Mouse (Mus musculus) liver, adult (tissue): ENCODE results near the gene Aktip.

Experiments used
- GATA4 ChIP-seq: IDR thresholded peaks from 2 replicates; pipeline ENCODE4 v1.6.1; 2014; ENCODE audit warnings: mild to moderate bottlenecking, low read length; ENCODE audit not compliant: insufficient replicate concordance

Aktip gene

DNA sequence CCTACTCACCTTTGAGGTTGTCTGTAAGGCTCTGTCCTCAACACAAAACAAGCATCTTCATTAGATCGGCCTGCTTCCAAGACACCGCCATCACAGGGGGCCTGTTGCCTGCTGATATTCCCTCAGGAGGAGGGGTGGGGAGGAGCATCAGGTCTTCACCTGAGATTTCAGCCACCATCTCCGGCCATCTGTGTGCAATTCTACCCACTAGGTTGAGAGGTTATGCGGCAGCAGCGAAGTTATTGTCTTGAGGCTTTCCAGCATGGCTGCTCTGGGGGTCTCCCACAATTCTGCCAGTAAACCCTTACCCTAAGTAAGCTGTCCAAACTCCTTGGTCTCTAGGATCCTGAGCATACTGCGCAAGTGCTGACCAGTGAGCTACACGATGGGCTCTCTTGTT, at the start of gene Aktip:
Gene Aktip (minus strand): TSS at position 101 of the 400 bp plus-strand sequence.
- TF ChIP-seq GATA4 = no peak

DNA sequence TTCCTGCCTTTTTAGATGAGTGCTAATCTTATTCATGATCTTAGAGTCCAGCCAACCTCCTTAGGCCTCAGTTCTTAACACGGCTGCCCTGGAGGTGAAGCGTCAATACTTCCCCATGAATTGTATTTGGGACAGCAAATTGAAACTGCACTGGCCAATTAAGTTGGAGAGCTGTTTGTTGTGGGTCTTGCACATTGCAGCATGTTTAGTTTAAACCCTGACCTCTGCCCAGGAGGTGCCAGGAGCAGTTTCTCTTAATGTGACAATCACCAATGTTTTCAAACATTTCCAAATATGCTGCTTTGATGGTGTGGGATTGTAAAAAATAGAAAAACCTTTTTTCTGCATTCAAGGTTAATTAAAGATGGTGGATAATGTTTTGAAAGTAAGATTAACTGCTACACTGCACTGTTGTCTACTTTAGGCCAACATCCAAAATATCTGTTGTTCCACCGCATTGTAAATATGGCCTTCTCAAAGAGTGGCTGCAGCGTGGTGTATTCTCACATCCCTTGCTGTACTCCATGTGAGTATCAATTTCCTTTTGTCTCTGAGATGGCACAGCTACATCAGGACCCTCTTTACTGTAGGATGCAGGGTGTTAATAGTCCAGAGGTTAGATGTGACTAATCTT, 46.2 kb upstream of the Aktip start:
- no peak for TF ChIP-seq GATA4

DNA sequence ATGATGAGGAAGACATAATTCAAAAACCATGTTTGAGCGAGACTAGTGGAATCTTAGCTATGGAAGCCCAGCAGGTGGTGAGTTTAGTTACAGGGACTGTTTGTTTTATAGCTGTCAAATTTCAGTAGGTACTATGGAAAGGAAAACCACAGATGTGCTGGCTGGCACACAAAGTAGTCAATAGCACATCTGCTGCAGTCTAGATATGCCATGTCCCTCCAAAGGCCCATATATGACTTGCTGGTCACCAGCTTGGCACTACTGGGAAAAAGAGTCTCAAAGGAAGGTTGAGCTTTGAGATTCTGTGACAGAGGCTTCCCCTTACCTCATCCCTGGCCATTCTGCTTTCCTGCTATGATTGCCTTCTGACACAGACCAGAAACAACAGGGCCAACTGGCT, 42.9 kb upstream of the Aktip start:
- TF ChIP-seq GATA4 = no peak

DNA sequence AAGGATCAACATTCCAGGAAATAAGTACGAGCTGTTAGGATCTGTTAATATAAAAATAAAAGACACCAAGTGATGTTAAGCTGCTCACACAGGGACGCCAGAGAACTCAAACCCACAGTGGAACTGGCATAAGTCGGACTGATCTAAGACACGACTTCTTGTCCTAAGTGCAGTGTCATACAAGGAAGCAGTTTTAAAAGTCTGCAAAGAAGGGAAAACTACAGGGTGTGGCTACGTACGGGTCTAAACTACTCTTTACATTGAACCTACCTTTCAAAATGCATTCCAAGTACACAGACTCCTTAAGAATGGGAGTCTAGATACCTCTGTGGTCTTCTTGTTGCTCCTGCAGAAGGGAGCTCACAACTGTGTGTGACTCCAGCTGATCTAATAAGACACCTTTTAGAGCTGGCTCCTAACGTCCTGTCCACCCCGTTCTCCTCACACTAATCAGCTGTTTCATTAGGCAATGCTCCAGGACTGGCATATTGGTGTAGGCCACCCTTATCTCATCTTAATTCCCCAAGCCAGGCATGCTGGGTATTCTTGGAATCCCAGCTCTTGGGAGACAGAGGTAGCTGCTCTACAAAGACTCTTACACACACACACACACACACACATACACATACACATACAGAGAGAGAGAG, 42.2 kb upstream of the Aktip start:
- no peak for TF ChIP-seq GATA4

DNA sequence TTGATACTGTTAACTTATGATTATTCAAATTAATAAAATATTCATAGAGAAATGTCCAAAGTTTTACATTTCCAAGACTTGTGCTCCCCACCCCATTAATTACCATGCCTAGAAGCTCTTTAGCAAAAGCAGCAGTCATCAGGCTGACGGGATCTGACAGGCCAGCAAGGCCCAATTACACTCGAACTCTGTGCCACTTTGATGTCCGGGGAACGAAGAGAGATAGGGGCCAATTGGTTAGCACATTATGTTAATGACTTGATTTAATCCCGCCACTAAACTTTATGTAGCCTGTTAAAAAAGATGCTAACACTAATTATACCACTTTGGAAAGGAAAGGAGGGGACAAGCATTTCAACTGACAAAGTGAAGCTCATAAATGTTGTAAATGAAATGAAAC, 41.6 kb upstream of the Aktip start:
- no peak for TF ChIP-seq GATA4

DNA sequence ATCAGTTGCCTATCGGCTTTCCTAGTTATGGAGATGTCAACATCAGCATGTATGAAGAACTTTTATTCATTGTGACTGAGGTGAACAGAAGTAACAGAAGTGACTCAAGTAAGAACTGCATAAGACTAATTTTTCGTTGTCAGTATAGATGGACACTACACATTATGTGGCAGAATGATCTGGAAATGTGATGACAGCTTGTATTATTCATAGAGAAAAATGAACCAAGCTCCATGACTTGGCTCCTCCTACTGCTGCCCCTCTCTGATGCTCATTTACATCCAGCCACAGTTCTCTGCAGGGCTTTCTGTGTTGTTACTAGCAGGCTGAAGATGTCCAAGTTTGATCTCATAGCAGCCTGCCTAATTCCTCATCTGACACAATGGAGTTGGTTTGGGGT, 37.4 kb upstream of the Aktip start:
- no peak for TF ChIP-seq GATA4

DNA sequence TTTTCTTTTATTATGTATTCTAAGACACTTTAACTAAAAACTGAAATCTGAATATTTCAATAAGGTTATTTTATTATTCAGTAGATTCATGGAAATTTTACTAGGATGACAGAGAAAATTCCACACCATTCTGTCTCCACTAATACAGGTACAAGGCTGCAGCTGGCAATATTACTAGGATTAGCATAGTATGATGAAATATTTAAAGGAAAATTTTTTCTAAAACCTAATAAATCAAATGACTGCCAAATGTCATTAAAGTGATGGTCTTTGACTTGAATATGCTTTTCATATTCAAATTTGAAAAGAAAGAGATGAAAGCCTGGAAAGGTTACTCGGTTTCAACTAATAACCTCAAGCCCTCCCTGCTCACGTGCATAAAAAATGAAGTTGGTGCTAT, 34.3 kb upstream of the Aktip start:
- TF ChIP-seq GATA4 = no peak

DNA sequence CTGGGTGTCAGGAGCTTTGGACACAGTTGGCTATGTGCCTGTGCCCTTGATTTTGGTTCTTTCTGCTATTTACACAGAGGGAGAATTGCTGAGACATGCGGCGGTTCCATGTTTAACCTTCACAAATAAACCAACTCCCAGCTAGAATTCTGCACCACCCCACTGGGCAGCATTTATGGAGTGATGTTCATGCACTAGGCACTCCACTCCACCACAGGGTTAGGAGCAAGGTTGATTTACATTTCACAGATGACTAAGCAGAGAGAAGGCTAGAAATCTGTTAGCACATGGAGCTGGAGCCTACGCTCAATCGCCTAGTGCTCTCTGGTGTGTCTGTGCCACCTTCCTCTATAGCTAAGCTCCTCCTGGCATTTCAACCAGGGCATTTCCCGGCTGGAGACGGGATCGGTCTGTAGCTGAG, 27.7 kb upstream of the Aktip start:
- TF ChIP-seq GATA4 = no peak

DNA sequence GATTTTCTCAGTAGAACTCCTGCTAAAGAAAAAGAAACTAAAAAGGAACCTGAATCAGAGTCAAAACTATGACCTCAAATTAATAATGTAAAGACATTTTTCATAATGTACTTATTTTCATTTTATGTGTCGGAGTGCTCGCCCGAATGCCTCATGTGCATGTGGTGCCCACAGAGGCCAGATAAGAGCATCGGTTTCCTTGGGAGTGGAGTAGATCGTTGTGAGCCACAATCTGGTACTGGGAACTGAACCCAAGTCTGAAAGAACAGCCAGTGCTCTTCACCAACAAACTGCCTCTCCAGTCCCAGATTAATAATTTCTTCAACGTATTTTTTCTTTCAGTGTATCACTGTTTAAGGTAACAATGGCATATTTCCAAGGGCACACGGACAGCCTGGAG, 24.5 kb upstream of the Aktip start:
- no peak for TF ChIP-seq GATA4

DNA sequence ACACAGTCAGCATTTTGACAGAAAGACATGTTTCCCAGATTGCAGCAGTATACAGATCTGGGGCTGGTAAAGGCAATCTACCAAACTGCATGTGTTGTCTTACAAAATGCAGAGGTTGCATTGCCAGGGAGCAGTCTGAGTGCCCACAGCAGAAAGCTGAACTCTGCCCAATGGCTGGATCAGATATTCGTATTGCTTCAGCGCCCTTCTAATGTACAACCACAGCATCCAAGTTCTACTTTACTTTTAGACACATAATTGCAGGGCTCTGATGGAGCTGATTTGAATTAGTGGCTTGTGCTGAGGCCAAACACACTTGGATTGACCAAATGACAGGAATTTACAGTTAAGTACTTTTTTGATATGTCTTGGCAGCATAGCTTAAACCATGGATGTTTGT, 22.1 kb upstream of the Aktip start:
- no peak for TF ChIP-seq GATA4

DNA sequence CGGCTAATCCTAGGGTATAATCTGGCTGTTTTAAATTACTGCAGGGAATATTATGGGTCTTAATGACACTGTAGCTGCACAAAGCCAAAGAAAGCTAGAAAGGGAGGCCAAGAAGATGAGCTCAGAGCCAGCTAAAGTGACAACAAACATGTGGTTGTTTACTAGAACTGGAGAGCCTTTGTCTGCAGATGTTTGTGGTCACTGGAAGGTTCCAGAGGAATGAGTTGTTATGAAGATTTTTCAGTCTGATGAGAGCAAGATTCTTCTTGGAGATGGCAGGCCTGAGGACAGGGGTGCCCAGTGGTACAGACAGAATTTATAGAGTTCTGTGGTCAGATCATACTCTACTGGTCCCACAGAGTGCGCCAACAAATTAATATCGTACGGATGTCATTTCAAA, 18.5 kb upstream of the Aktip start:
- no peak for TF ChIP-seq GATA4

DNA sequence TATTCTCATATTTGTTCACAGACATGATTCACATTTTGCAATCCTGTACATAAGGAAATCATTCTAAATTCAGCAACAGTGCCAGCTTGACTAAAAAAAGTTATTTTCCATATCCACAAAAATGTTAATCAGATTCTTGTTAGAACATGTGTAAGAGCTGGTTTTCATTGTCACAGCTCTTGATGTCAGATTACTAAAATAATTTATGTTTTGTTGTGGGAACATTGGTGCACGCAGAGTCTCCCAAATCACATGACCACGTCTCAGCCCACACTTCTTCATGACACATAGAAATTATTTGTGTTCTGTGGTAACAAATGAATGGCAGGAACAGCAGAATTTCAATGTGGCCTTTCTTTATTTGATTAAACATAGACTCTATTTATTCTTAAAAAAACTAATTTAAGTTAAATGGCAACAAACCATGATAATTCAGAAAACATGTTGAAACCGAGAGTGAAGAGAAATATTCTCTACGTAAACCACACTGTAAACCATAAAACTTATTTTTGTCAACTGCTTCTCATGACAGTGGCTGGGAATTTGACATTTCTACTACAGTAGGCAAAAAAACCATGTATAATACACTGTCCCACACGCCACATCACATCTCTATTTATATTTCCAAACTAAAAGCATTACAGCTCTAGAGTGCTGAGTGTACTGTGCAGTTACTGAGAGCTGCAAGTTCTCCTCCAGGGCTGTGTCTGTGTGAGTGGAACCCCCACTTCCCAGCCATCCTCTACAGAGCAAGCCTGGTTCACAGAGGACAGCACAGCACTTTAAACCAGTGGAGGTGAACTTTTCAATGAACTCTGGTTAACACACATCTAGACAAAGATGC, 17.5 kb upstream of the Aktip start:
- TF ChIP-seq GATA4 = no peak

DNA sequence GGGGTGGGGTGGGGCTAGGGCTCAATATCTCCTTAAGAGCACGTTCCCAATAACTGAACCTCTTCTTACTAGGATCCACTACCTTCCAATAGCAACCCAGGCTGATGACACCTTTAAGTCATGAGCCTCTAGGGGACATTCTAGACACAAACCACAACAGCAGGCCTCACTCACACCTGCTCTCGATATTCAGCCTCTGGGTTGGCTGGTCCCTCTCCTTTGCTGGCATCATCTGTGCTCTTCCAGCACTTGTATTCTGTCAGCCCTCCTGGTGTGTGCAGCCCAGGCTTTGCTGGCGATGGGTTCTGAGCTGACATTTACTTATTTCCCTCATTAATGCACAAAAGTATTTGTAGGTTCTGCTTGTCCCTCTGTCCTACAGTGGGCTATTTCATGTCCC, 14.5 kb upstream of the Aktip start:
- no peak for TF ChIP-seq GATA4

DNA sequence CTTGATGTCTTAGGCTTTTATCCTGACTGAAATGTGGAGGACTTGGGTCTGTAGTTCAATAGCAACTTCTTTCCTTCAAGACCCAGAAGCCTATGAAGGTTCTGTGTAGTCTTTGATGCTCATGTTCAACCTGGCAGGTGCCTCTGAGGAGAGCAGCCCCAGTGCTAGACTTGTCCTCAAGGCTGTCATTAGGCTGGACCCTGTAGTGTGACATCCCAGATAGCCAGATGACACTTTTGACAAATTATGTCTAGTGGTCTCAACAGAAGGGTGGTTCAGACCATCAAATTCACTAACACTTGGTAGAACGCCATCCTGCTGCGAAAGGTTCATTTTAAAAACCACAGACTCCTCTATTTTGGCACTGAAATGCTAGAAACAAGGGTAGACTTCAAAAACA, 13.2 kb upstream of the Aktip start:
- TF ChIP-seq GATA4 = no peak

DNA sequence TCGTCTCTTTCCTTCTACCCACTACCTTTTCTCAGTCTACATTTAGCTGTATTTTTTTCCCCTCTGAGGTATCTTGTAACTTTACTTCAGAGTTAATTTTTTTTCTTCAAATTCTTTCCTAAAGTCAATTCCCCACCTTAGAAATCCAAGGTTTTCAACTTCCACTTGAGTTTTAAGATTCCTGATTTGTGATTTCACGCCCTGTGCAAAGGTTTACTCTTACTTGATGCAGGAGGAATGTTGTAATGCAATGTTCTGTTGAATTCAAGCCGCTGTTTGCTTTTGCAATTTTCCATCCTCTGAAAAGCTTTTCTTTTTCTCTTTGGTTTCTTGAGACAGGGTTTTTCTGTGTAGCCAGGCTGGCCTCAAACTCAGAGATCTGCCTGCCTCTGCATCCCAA, 9.9 kb upstream of the Aktip start:
- TF ChIP-seq GATA4 = no peak

DNA sequence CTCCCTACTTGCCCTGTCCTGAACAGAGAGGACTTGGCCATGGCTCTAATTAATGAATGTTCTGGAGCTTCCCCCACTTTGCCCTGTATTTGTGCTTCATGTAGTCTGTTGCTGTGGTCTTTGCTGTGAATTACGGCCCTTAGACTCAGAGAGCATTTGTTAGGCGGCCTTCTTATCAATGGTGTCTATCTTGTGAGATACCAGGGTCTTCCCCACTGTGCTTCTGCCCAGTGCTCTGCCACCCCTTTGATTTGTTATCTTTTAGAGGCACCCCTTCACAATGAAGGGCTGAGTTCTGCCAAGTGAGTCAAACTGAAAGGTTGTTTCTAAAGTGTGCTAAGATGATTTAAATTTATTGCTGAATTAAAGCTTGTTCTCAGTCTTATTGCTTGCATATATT, 7.9 kb upstream of the Aktip start:
- TF ChIP-seq GATA4 = no peak
